Mouse (Mus musculus): ENCODE measurements around the gene Arl3.

Arl3 gene

GRCm38 (mm10) chr19:46516667-46517528 lies 56.1 kb downstream of the Arl3 start:
- DNase-seq (ENCODE audit: low spot score), result no peak

- DNase-seq (ENCODE audit: low spot score), result no peak
These were observed 57.6 kb downstream of the Arl3 start for GRCm38 (mm10) chr19:46515287-46515821.

- no peak for DNase-seq (ENCODE audit: low spot score)
These were observed 58.6 kb downstream of the Arl3 start for GRCm38 (mm10) chr19:46514387-46514786.

DNA sequence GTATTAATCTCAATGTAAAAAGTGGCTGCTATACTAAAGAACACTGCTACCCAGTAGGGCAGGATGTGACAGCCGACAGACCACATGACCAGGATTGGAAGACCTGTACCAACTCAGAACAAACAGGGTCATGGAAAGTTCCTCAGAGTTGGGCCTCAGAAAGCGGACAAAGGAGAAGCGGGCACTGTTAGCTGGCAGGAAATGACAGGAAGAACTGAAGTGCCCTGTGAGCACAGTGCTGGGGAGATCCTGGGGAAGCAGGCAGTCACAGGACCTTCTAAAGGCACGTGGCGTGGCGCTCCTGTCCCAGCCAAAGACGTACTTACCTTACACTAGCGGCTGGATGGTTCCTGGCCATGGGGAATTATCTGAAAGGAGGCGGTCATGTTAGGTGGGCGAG lies 61.7 kb downstream of the Arl3 start:
- no peak for DNase-seq (ENCODE audit: low spot score)

DNA sequence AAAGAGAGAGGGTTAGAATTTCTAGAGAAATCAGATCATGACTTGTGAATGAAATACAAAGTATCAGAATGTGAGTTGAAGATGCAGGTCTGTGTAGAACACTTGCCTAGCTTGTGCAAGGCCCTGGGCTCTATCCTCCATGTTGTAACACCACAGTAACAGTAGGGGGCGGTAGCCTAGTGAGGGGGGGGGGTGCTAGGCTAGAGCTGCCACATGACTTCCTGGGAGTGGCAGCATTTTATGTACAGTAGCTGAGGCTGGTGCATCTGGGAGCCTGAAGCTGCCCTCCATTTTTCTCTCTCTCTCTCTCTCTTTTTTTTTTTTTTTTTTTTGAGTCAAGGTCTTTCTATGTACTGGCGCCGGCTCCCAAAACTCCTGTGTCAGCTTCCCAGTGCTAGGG lies 62.2 kb downstream of the Arl3 start:
- DNase-seq (ENCODE audit: low spot score), result peak; percentile 37

- DNase-seq (ENCODE audit: low spot score), result no peak
These were observed 62.6 kb downstream of the Arl3 start for GRCm38 (mm10) chr19:46510401-46510800.

DNA sequence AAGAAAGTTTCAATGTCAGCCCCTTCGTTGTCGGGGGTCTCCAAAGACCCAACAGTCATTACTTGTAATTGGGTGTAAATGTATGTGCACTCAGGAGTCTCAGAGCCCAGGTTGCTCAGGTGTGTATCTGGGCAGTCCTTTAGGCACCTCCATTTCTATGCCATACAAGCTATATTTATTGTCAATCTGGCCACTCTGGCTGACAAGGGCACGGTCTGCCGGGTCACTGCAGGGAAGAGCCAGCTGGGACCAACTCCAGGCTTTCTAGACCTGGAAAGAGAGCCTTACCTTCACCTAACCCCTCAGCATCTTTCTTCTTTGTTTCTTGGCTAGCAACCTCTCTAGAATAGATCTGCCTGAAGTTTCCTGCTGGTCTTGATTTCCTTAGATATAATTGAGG lies 63.3 kb downstream of the Arl3 start:
- no peak for DNase-seq (ENCODE audit: low spot score)

DNA sequence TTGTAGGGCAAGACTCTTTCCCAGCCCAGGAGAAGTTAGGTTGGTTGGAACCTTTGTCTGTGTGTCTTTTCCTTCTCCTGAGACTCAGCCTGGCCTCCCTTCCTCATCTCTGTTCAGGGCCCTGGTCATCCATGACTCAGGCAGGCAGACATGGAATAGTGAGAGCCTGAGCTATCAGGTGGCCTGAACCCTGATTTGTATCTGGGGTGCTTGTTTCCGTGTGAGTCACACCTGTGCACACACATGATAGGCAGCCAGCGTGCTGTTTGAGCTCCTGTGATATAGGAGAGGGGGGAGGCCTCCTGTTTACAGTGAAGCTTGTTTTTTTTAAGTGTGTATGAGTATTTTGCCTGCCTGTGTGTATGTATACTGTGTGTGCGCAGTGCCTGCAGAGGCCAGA lies 63.8 kb downstream of the Arl3 start:
- no peak for DNase-seq (ENCODE audit: low spot score)

- no peak for DNase-seq (ENCODE audit: low spot score)
These were observed 64.3 kb downstream of the Arl3 start for GRCm38 (mm10) chr19:46508738-46509137.

DNA sequence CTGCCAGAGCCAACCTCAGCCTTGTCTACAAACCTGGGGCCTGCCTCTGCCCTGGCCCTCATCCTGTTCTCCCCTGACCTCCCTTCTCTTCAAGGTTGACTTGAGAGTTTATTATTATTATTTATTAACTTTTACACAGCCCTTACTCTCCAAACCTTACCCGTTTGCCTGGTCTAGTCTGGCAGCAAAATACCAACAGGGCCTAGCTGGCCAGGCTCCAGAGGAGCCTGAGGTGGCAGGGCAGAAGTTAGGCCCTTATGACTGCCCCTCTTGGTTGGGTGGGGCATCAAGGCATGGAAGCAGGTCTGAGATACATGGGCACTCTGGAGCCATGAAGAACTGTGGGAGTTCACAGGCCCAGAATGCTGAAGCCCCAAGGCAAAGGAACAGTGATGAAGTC lies 65.2 kb downstream of the Arl3 start:
- no peak for DNase-seq (ENCODE audit: low spot score)

- DNase-seq (ENCODE audit: low spot score), result no peak
These were observed 65.8 kb downstream of the Arl3 start for GRCm38 (mm10) chr19:46507181-46507581.

GRCm38 (mm10) chr19:46506372-46506717 lies 66.7 kb downstream of the Arl3 start:
- no peak for DNase-seq (ENCODE audit: low spot score)

DNA sequence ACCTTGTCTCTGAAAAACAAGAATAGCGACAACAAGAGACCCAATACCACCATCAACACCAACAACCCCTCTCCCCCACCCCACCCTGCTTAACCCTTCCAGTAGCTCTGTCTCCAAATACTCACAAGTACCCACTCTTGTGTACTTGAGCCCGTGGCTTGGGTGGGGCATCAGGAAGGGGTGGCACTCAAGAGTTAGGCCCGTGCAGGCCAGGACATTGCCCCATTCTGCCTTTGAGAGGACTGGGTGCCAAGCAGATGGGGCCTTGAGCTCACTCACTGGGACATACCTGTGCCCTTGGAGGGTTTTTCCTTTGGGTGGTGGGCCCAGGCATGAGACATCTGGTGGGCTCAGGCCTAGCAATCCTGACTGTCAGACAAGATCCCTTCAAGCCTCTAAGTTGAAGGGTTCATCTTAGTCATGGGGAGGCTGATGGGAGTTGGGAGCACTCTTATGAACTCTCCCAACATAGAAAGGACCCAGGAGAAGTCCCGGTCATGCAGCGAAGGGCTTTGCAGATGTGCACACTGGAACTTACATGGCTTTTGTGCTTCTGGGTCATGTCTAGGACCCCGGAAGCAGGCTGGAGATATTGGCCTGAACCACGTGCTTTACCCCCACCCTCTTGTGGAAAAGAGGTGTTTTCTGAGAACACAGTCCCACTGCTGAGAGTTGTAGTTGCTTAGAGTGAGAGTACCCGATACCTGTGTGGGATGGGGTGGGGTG lies 67.2 kb downstream of the Arl3 start:
- DNase-seq (ENCODE audit: low spot score), result no peak

GRCm38 (mm10) chr19:46504822-46505417 lies 68.1 kb downstream of the Arl3 start:
- peak; percentile 64 for DNase-seq (ENCODE audit: low spot score)

DNA sequence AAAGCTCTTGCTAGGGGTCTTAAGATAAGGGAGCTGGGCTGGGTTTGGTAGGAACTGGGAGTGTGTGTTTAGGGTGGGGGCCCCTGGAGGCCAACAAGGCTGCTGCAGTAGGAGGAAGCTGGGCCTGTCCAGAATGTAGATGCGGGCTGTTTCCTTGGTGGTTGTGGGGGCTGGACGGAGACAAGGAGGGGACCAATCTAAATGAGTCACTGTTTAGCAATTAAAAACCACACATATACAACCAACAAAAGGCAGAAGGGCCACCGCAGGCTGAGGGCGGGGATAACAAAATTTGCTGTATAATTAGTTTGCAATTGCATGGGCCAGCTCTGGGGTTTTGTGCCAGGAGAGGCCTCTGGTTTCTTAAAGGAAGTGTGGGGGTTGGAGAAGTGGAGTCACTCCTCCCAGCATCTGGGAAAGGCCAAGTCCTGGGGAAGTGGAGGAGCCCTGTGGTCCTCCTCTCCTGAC lies 68.9 kb downstream of the Arl3 start:
- no peak for DNase-seq (ENCODE audit: low spot score)

- peak; percentile 88 for DNase-seq (ENCODE audit: low spot score)
These were observed 69.5 kb downstream of the Arl3 start for GRCm38 (mm10) chr19:46503351-46504084.

DNA sequence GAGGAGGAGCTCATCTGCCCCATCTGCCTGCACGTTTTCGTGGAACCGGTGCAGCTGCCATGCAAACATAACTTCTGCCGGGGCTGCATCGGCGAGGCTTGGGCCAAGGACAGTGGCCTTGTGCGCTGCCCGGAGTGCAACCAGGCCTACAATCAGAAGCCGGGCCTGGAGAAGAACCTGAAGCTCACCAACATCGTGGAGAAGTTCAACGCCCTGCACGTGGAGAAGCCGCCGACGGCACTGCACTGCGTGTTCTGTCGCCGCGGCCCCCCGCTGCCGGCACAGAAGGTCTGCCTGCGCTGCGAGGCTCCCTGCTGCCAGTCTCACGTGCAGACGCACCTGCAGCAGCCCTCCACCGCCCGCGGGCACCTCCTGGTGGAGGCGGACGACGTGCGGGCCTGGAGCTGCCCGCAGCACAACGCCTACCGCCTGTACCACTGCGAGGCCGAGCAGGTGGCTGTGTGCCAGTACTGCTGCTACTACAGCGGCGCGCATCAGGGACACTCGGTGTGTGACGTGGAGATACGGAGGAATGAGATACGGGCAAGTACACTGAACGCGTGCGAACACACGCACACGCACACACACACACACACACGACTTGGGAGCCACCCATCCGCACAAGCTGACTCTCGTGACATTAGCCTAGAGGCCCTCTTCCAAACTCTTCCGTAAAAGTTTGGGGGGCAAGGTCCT lies 70.4 kb downstream of the Arl3 start:
- DNase-seq (ENCODE audit: low spot score), result peak; percentile 79

- peak; percentile 58 for DNase-seq (ENCODE audit: low spot score)
These were observed 70.9 kb downstream of the Arl3 start for GRCm38 (mm10) chr19:46502069-46502455.

- peak; percentile 47 for DNase-seq (ENCODE audit: low spot score)
These were observed 71.5 kb downstream of the Arl3 start, which contains the start of gene Trim8 for GRCm38 (mm10) chr19:46501401-46502068. Gene Trim8 (plus strand): TSS chr19:46501702.

- peak; percentile 36 for DNase-seq (ENCODE audit: low spot score)
These were observed 72.2 kb downstream of the Arl3 start for GRCm38 (mm10) chr19:46500581-46501341.

Data from c-Kit-positive CD71-positive TER-119-positive erythroid progenitor cells, embryonic 14.5 days (primary cell).